Mouse (Mus musculus) forebrain, embryonic 14.5 days (tissue): ENCODE measurements around the gene Slc3a1. TPM values are rescaled to one million over a fixed set of nuclear protein-coding genes. Genes with fewer than 3 reads are reported as not detected.

Experiments used
- ATAC-seq: fragments of 200-750 bp; cut with Nextera tagmentation; 2 replicates; pipeline ENCODE4 v1.8.0; 2017; ENCODE audit warnings: mild to moderate bottlenecking, moderate library complexity
- DNase-seq: peaks from one replicate; pipeline ENCODE4 v3.0.0-alpha.2; 2015; ENCODE audit warnings: low spot score
- H3K27ac ChIP-seq: fragments of 300-500 bp; sonication (generic); 2 replicates; pipeline ENCODE4 v1.5.1; 2014; ENCODE audit warnings: low read depth, mild to moderate bottlenecking, control low read depth, low read length, moderate library complexity
- H3K27me3 ChIP-seq: fragments of 300-500 bp; sonication (generic); replicated peaks from 2 replicates; pipeline ENCODE4 v1.6.1; 2014; ENCODE audit warnings: low read length, control low read depth, mixed read lengths; ENCODE audit not compliant: control insufficient read depth, insufficient read depth
- H3K36me3 ChIP-seq: fragments of 300-500 bp; sonication (generic); 2 replicates; pipeline ENCODE4 v1.6.1; 2014; ENCODE audit warnings: low read length, control low read depth; ENCODE audit not compliant: control insufficient read depth, insufficient read depth
- H3K4me1 ChIP-seq: fragments of 300-500 bp; sonication (generic); 2 replicates; pipeline ENCODE4 v1.6.1; 2014; ENCODE audit warnings: antibody characterized with exemption, low read length, control low read depth; ENCODE audit not compliant: control insufficient read depth, insufficient read depth
- H3K4me2 ChIP-seq: fragments of 300-500 bp; sonication (generic); 2 replicates; pipeline ENCODE4 v1.6.1; 2014; ENCODE audit warnings: mild to moderate bottlenecking, control low read depth, low read length
- H3K4me3 ChIP-seq: fragments of 300-500 bp; sonication (generic); 2 replicates; pipeline ENCODE4 v1.5.1; 2014; ENCODE audit warnings: low read depth, low read length, control low read depth
- H3K9ac ChIP-seq: fragments of 300-500 bp; sonication (generic); 2 replicates; pipeline ENCODE4 v1.6.1; 2014; ENCODE audit warnings: mild to moderate bottlenecking, low read length, control low read depth, moderate library complexity
- H3K9me3 ChIP-seq: fragments of 300-500 bp; sonication (generic); replicated peaks from 2 replicates; pipeline ENCODE4 v1.6.1; 2016; ENCODE audit warnings: low read length, control low read depth, mixed read lengths; ENCODE audit not compliant: control insufficient read depth
- WGBS: fragments of 180-500 bp; shearing (Covaris S2); extraction: QIAGEN DNeasy Blood & Tissue Kit; methylation state at CpG from one replicate; pipeline ENCODE4 v1.1.7; 2014; 5-methylcytosine and 5-hydroxymethylcytosine counted together
- polyA plus RNA-seq: library from polyadenylated mRNA; unstranded; fragments of >200 nt; fragmentation: Nextera tagmentation; extraction: Ambion mirVana; gene quantifications from 2 replicates; pipeline ENCODE4 v1.2.1, GENCODE M21; 2014

Gene Slc3a1
- polyA plus RNA-seq, 1 experiment from 2014 or later = 0.19 TPM

DNA sequence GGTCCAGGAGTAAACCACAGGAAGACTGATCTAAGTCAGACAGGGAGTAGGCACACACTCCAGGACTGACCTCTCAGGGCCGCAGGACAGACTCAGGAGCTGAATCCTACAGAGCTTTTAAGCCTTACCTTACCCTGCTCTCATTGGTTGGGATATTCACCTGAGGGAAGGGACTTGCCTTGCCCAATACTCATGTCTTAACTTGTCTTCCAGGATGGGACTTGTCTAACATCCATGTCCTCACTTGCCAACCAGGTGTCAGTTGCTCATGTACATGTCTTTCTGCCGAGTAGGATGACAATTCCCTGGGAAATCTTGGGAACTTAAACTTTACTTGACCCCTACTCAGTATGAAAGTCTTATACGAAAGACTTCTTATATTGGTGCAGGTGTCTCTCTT, 72.1 kb downstream of the Slc3a1 start:
- peaks cover 22% of the 10 kb centered on the region; the same call in 1 of the 2 replicates for H3K36me3 ChIP-seq
- H3K9me3 ChIP-seq = 0 out of 2 replicates have a peak, but pooled peaks cover 6% of the 10 kb centered on the region
- no peak overlapping the region for H3K27ac ChIP-seq
- no peak for DNase-seq
- H3K27me3 ChIP-seq = no peaks in the 10 kb centered on the region
- H3K4me3 ChIP-seq = no peak overlapping the region
- WGBS = 93% methylated on average over 3 of the region's 3 CpGs
- no peaks in the 10 kb centered on the region for H3K4me1 ChIP-seq
- no peak overlapping the region for H3K4me2 ChIP-seq
- no peak for ATAC-seq
- no peak overlapping the region for H3K9ac ChIP-seq

DNA sequence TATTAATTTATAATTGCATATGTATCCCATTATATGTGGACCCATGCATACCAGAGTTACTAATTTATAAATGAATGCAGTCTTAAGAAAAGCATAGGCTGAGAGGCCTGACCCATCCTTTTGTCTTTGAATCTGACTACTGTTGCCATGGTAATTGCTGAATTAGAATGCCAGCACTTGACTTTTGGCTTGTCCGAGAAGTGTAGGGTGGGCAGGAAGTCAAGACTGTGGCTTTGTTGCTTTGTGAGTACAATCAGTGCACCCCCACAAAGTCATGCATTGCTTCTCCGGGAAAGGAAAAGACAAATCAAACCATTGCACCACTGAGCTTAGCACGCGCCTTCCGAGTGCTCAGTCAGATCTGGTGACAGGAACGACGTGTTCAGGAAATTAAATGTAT, 73.6 kb downstream of the Slc3a1 start:
- 92% methylated on average over 7 of the region's 7 CpGs for WGBS
- no peak overlapping the region for H3K9ac ChIP-seq
- H3K4me2 ChIP-seq = no peak overlapping the region
- H3K4me3 ChIP-seq = no peak overlapping the region
- H3K4me1 ChIP-seq = no peaks in the 10 kb centered on the region
- H3K36me3 ChIP-seq = peaks cover 22% of the 10 kb centered on the region; the same call in 1 of the 2 replicates
- H3K27ac ChIP-seq = no peak overlapping the region
- DNase-seq (no peak), ATAC-seq (no peak)
- no peaks in the 10 kb centered on the region for H3K27me3 ChIP-seq
- 0 out of 2 replicates have a peak, but pooled peaks cover 6% of the 10 kb centered on the region for H3K9me3 ChIP-seq

DNA sequence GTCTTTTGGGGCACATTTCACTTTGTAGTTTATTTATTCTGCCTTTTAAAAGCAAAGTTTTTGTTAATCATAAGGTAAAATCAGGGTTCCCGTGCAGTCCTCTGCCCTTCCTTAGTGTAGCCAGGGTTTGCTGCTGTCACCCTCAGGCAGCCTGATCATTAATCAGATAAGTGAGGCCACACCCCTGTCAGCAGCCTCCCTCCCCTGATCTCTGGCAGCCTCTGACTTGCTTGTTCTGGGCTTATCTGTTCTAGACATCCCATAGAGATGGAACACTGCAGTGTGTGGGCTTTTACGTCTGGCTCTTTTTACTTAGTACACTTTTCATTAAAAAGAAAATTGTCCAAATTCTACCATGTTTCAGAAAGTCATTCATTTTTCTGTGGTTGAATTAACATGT, 75.1 kb downstream of the Slc3a1 start:
- Histone ChIP-seq H3K36me3 (peaks cover 12% of the 10 kb centered on the region; the same call in 1 of the 2 replicates), H3K4me2 (no peak overlapping the region), H3K27ac (no peak overlapping the region), H3K4me3 (no peak overlapping the region), H3K27me3 (no peaks in the 10 kb centered on the region), H3K4me1 (no peaks in the 10 kb centered on the region), H3K9ac (no peak overlapping the region), H3K9me3 (0 out of 2 replicates have a peak, but pooled peaks cover 3% of the 10 kb centered on the region)
- ATAC-seq (no peak), DNase-seq (no peak)
- 76% methylated on average over 2 of the region's 2 CpGs for WGBS

DNA sequence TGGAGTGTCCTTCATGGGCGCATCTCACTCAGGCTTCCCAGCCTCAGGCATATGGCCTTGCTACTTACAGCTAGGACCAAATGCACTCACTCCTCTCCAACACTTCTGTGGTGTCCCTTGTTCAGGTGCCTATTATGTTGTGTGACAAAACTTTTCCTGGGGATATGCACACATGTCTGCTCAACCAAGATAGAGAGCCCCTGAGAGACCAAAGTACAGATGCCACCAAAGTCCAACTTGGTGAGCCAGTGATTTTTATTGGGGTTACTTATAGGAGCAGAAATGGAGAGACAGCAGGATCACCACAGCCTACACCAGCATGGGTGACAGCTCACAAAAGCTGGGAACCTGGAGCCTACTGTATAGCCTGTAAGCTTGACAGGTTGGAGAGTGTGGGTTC, 82.5 kb downstream of the Slc3a1 start:
- no peaks in the 10 kb centered on the region for H3K9me3 ChIP-seq
- WGBS = 100% methylated on average over 1 of the region's 1 CpGs
- H3K27ac ChIP-seq = no peak overlapping the region
- no peak overlapping the region for H3K4me3 ChIP-seq
- DNase-seq (no peak), ATAC-seq (no peak)
- no peak overlapping the region for H3K4me2 ChIP-seq
- H3K9ac ChIP-seq = no peak overlapping the region
- no peaks in the 10 kb centered on the region for H3K4me1 ChIP-seq
- H3K27me3 ChIP-seq = no peaks in the 10 kb centered on the region
- H3K36me3 ChIP-seq = no peaks in the 10 kb centered on the region

DNA sequence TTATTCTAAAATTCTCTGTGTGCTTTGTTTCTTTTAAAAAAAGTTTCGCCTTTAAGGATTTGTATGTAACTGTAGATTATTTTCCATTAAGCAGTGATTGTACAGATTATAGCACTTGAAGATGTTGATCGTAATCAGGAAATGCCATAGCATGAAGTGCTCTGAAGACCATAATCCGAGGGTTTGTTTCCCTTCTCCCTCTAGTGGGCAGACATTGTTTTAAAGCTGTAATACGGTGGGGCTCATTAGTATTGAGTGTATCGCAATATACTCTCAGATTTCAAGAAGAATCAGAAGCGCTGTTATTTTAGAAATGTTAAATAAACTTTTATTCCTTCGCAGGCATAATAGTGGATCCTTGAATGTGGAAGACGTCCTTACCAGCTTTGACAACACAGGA, 85.3 kb downstream of the Slc3a1 start:
- Histone ChIP-seq H3K9ac (no peak overlapping the region), H3K4me1 (no peaks in the 10 kb centered on the region), H3K27me3 (no peaks in the 10 kb centered on the region), H3K36me3 (no peaks in the 10 kb centered on the region), H3K9me3 (no peaks in the 10 kb centered on the region), H3K27ac (no peak overlapping the region), H3K4me3 (no peak overlapping the region), H3K4me2 (no peak overlapping the region)
- ATAC-seq = no peak
- DNase-seq = peak; percentile 28
- 79% methylated on average over 8 of the region's 8 CpGs for WGBS

Other genes starting within 250 kb of the Slc3a1 start
- gene Lrpprc, start 237.6 kb upstream of the Slc3a1 start, polyA plus RNA-seq = 29.9 and 38.7 TPM in 2 replicates
- 73.9 and 79.4 TPM in 2 replicates for gene Ppm1b, start 71.6 kb upstream of the Slc3a1 start, polyA plus RNA-seq
- 83.7 and 96.6 TPM in 2 replicates for gene Prepl, start 61.9 kb downstream of the Slc3a1 start, polyA plus RNA-seq
- 15.9 and 19.1 TPM in 2 replicates for gene Camkmt, start 62.2 kb downstream of the Slc3a1 start, polyA plus RNA-seq